In the genomic region with DNA sequence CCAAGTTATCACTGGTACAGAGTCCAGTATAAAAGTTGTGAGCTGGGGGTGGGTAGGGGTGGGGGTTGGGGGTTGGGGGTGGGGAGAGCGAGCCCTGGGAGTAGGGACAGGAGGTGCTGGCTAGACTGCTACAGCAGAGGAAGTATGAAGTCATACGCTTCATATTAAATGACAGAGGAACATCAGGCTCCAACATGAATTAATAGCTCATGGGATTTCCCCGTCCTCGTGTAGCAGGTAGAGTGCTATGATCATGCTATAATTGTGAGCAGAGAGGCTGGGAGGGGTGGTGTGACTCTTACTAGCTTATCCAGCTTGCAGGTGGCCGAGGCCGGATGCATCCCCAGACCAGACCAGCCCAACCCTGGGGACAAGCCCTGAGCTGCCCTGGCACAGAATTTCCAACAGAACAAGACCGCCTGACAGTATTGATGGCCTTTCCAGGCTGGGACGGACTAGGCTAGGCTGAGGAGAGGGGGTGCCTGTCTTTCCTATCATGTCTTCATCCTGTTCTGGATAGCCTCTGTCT, we compare ENCODE assay signal across 23 mouse cellular contexts. TPM values are rescaled to one million over a fixed set of nuclear protein-coding genes. Genes with fewer than 3 reads are reported as not detected.
DNase-seq lines count a peak whose midpoint lies in the region; ATAC-seq and TF ChIP-seq lines count a peak whose summit lies in the region.
"Had no signal": no experiment of that assay in that cellular context is flagged by ENCODE, and none has a peak within 500 bp of the region (broad histone marks: within the 10 kb centered on the region; RNA-seq: fewer than 3 reads in every experiment).

No protein-coding gene starts in this region.

- TF ChIP-seq EP300 in heart, postnatal 0 days (IDR thresholded peaks at IDR 0.05; ENCODE audit: low read depth) = no peak

- DNase-seq in embryonic facial prominence, embryonic 14.5 days (ENCODE audit: low spot score) = peak; percentile 22
- DNase-seq in embryonic facial prominence, embryonic 10.5 days (ENCODE audit: low spot score) = no peak
- DNase-seq in heart, postnatal 0 days (ENCODE audit: low spot score) = no peak
- DNase-seq in heart, adult 8-10 months (ENCODE audit: low spot score) = no peak
- DNase-seq in CD4-positive, CD25-positive, alpha-beta regulatory T cell, adult 2 months (ENCODE audit: low read depth, low spot score) = peak; percentile 59
- DNase-seq in left cerebral cortex, adult 2 months (ENCODE audit: extremely low spot score in 1 of 2, low spot score in 2 of 2) = no peak
- DNase-seq in thymus, postnatal 0 days (ENCODE audit: low spot score) = no peak
- DNase-seq: adrenal gland, postnatal 14 days; cerebellum, adult 11-12 months; cerebellum, adult 9-10 months; cerebellum, postnatal 25 days; gastrocnemius, adult 2 months; gastrocnemius, postnatal 25 days; heart, postnatal 10 days; kidney, adult 18-20 months had no signal

- WGBS in embryonic facial prominence, embryonic 14.5 days = 67% methylated on average over 8 of the region's 8 CpGs
- 82% methylated on average over 8 of the region's 8 CpGs for WGBS in embryonic facial prominence, embryonic 10.5 days
- WGBS in heart, postnatal 0 days = 61% methylated on average over 8 of the region's 8 CpGs

- no peaks in the 10 kb centered on the region for H3K4me1 ChIP-seq in embryonic facial prominence, embryonic 14.5 days (ENCODE audit: control insufficient read depth, insufficient read depth, low read length)
- H3K4me1 ChIP-seq in embryonic facial prominence, embryonic 10.5 days = peaks cover 8% of the 10 kb centered on the region
- H3K4me1 ChIP-seq in heart, postnatal 0 days (ENCODE audit: control insufficient read depth, insufficient read depth) = no peaks in the 10 kb centered on the region
- H3K4me1 ChIP-seq: embryonic facial prominence, embryonic 13.5 days had no signal

- no peak overlapping the region for H3K4me2 ChIP-seq in embryonic facial prominence, embryonic 14.5 days (ENCODE audit: low read depth, low read length)
- no peak overlapping the region for H3K4me2 ChIP-seq in heart, postnatal 0 days (ENCODE audit: low read depth, low read length)
- H3K4me2 ChIP-seq: embryonic facial prominence, embryonic 13.5 days; forebrain, embryonic 13.5 days; intestine, embryonic 15.5 days had no signal

- H3K4me3 ChIP-seq in embryonic facial prominence, embryonic 14.5 days (ENCODE audit: low read depth, low read length) = no peak overlapping the region
- H3K4me3 ChIP-seq in embryonic facial prominence, embryonic 10.5 days = no peak overlapping the region
- no peak overlapping the region for H3K4me3 ChIP-seq in heart, postnatal 0 days (ENCODE audit: low read depth, low read length)
- H3K4me3 ChIP-seq in left cerebral cortex, adult 2 months = no peak overlapping the region
- H3K4me3 ChIP-seq: embryonic facial prominence, embryonic 13.5 days; forebrain, embryonic 13.5 days; gastrocnemius, adult 2 months; intestine, embryonic 15.5 days had no signal

- intact Hi-C loops in left cerebral cortex, adult 2 months (cut with DNase I) = no loop called here

- H3K36me3 ChIP-seq in embryonic facial prominence, embryonic 14.5 days (ENCODE audit: control insufficient read depth, insufficient read depth, low read length) = no peaks in the 10 kb centered on the region
- H3K36me3 ChIP-seq in embryonic facial prominence, embryonic 10.5 days (replicated peaks) = no peaks in the 10 kb centered on the region
- H3K36me3 ChIP-seq in heart, postnatal 0 days (replicated peaks; ENCODE audit: control insufficient read depth, insufficient read depth, low read length) = no peaks in the 10 kb centered on the region
- H3K36me3 ChIP-seq: embryonic facial prominence, embryonic 13.5 days; G1E; intestine, embryonic 15.5 days had no signal

- no peak overlapping the region for H3K9ac ChIP-seq in embryonic facial prominence, embryonic 14.5 days (ENCODE audit: low read depth, low read length)
- no peak overlapping the region for H3K9ac ChIP-seq in heart, postnatal 0 days (replicated peaks; ENCODE audit: low read depth, low read length)
- H3K9ac ChIP-seq: embryonic facial prominence, embryonic 13.5 days; forebrain, embryonic 13.5 days; intestine, embryonic 15.5 days had no signal

- ATAC-seq in embryonic facial prominence, embryonic 14.5 days (ENCODE audit: low read depth) = peak; percentile 61
- 0 out of 2 replicates have a peak, but pooled peaks have one; percentile 29 for ATAC-seq in heart, postnatal 0 days (ENCODE audit: insufficient read depth, low read depth)
- peak; percentile 68 for ATAC-seq in activated CD4-positive, CD25-positive, alpha-beta regulatory T cell, adult 4 months
- ATAC-seq: forebrain, embryonic 13.5 days; hindbrain, embryonic 16.5 days; intestine, embryonic 15.5 days had no signal

- H3K27me3 ChIP-seq in embryonic facial prominence, embryonic 14.5 days (replicated peaks; ENCODE audit: control insufficient read depth, insufficient read depth, low read length) = no peaks in the 10 kb centered on the region
- H3K27me3 ChIP-seq in embryonic facial prominence, embryonic 10.5 days (replicated peaks; ENCODE audit: low read depth, poor library complexity, severe bottlenecking) = no peaks in the 10 kb centered on the region
- no peaks in the 10 kb centered on the region for H3K27me3 ChIP-seq in heart, postnatal 0 days (ENCODE audit: control insufficient read depth, insufficient read depth, low read length)
- H3K27me3 ChIP-seq: embryonic facial prominence, embryonic 13.5 days; forebrain, embryonic 13.5 days; intestine, embryonic 15.5 days had no signal

- H3K9me3 ChIP-seq in embryonic facial prominence, embryonic 14.5 days (ENCODE audit: control insufficient read depth, low read length) = no peaks in the 10 kb centered on the region
- no peaks in the 10 kb centered on the region for H3K9me3 ChIP-seq in embryonic facial prominence, embryonic 10.5 days
- H3K9me3 ChIP-seq in heart, postnatal 0 days (replicated peaks; ENCODE audit: control insufficient read depth, low read length) = no peaks in the 10 kb centered on the region
- H3K9me3 ChIP-seq: embryonic facial prominence, embryonic 13.5 days; forebrain, embryonic 13.5 days; G1E; intestine, embryonic 15.5 days had no signal

- no peak for TF ChIP-seq CTCF in heart, postnatal 0 days (IDR thresholded peaks at IDR 0.05; ENCODE audit: low read depth)
- TF ChIP-seq CTCF in left cerebral cortex, adult 2 months (IDR thresholded peaks at IDR 0.05) = no peak

- no peak overlapping the region for H3K27ac ChIP-seq in embryonic facial prominence, embryonic 14.5 days (replicated peaks; ENCODE audit: low read depth, low read length)
- H3K27ac ChIP-seq in embryonic facial prominence, embryonic 10.5 days (replicated peaks) = no peak overlapping the region
- H3K27ac ChIP-seq in heart, postnatal 0 days (ENCODE audit: low read depth) = no peak overlapping the region
- H3K27ac ChIP-seq in left cerebral cortex, adult 2 months = no peak overlapping the region
- H3K27ac ChIP-seq: embryonic facial prominence, embryonic 13.5 days; forebrain, embryonic 13.5 days; gastrocnemius, adult 2 months; intestine, embryonic 15.5 days had no signal

RNA-seq across cellular contexts. Expression of a gene that starts 6.1 kb away (rescaled TPM):
- 16.6 and 21.5 TPM in 2 replicates for polyA plus RNA-seq in embryonic facial prominence, embryonic 14.5 days (2014; fragmentation: Nextera tagmentation; extraction: Ambion mirVana)
- 39.9 and 46.4 TPM in 2 replicates for polyA plus RNA-seq in embryonic facial prominence, embryonic 10.5 days (2016; fragmentation: Nextera tagmentation; extraction: Ambion mirVana)
- total RNA-seq in heart, postnatal 0 days (2014; rRNA removed; ENCODE audit: low replicate concordance) = 12.3 and 38.0 TPM in 2 replicates
- 13.6 and 13.8 TPM in 2 replicates for polyA plus RNA-seq in heart, postnatal 0 days (2015; fragmentation: Nextera tagmentation; extraction: Ambion mirVana)
- total RNA-seq in heart, adult 8-10 months (2022) = 1 to 10 TPM; 3.2 to 4.9 (median 4.7) TPM
- 10 to 100 TPM in 1 of 2 experiments, 1 to 10 TPM in 1; 7.9 to 13.5 TPM for polyA plus RNA-seq in activated CD4-positive, CD25-positive, alpha-beta regulatory T cell, adult 4 months (2017; shearing (Covaris generic))
- total RNA-seq in left cerebral cortex, adult 2 months (2021) = 10 to 100 TPM; 18.6 to 19.6 TPM
- polyA plus RNA-seq in thymus, postnatal 0 days (2015; fragmentation: Nextera tagmentation; extraction: Ambion mirVana) = 35.6 and 37.2 TPM in 2 replicates

RNA-seq across cellular contexts. Expression of a gene that starts 26.3 kb away (rescaled TPM):
- polyA plus RNA-seq in embryonic facial prominence, embryonic 14.5 days (2014; fragmentation: Nextera tagmentation; extraction: Ambion mirVana) = 94.8 and 102 TPM in 2 replicates
- 72.1 and 80.7 TPM in 2 replicates for polyA plus RNA-seq in embryonic facial prominence, embryonic 10.5 days (2016; fragmentation: Nextera tagmentation; extraction: Ambion mirVana)
- total RNA-seq in heart, postnatal 0 days (2014; rRNA removed; ENCODE audit: low replicate concordance) = 309 and 334 TPM in 2 replicates
- 385 and 421 TPM in 2 replicates for polyA plus RNA-seq in heart, postnatal 0 days (2015; fragmentation: Nextera tagmentation; extraction: Ambion mirVana)
- total RNA-seq in heart, adult 8-10 months (2022) = 100 to 1,000 TPM; 335 to 477 (median 407) TPM
- polyA plus RNA-seq in activated CD4-positive, CD25-positive, alpha-beta regulatory T cell, adult 4 months (2017; shearing (Covaris generic)) = 10 to 100 TPM; 37.8 to 65.0 TPM
- total RNA-seq in left cerebral cortex, adult 2 months (2021) = 100 to 1,000 TPM; 138 to 140 TPM
- 80.1 and 93.8 TPM in 2 replicates for polyA plus RNA-seq in thymus, postnatal 0 days (2015; fragmentation: Nextera tagmentation; extraction: Ambion mirVana)

RNA-seq across cellular contexts. Expression of a gene that starts 52.3 kb away (rescaled TPM):
- 0.05 and 0.07 TPM in 2 replicates for polyA plus RNA-seq in embryonic facial prominence, embryonic 14.5 days (2014; fragmentation: Nextera tagmentation; extraction: Ambion mirVana)
- not detected in 2 replicates for polyA plus RNA-seq in embryonic facial prominence, embryonic 10.5 days (2016; fragmentation: Nextera tagmentation; extraction: Ambion mirVana)
- not detected in 2 replicates for total RNA-seq in heart, postnatal 0 days (2014; rRNA removed; ENCODE audit: low replicate concordance)
- 0.04 and 0.05 TPM in 2 replicates for polyA plus RNA-seq in heart, postnatal 0 days (2015; fragmentation: Nextera tagmentation; extraction: Ambion mirVana)
- total RNA-seq in heart, adult 8-10 months (2022) = under 1 TPM; 0.33 to 0.57 (median 0.42) TPM
- polyA plus RNA-seq in activated CD4-positive, CD25-positive, alpha-beta regulatory T cell, adult 4 months (2017; shearing (Covaris generic)) = under 1 TPM in 1 of 2 experiments, not detected in 1; 0.13 TPM
- 1 to 10 TPM in 1 of 2 experiments, under 1 TPM in 1; 0.82 to 1.1 TPM for total RNA-seq in left cerebral cortex, adult 2 months (2021)
- 0.12 and 0.30 TPM in 2 replicates for polyA plus RNA-seq in thymus, postnatal 0 days (2015; fragmentation: Nextera tagmentation; extraction: Ambion mirVana)
- polyA plus RNA-seq: C2C12; embryonic facial prominence, embryonic 13.5 days; forebrain, embryonic 13.5 days; G1E; hindbrain, embryonic 11.5 days had no signal

Comparison
In these comparisons a context has a peak if more than half of its experiments do, and no peak if none do; other contexts are left out.
1. DNase-seq: peak in embryonic facial prominence, embryonic 14.5 days (single experiment) and CD4-positive, CD25-positive, alpha-beta regulatory T cell, adult 2 months (single experiment); none in embryonic facial prominence, embryonic 10.5 days (single experiment), heart, postnatal 0 days (single experiment), heart, adult 8-10 months (single experiment), left cerebral cortex, adult 2 months (0 of 2) and thymus, postnatal 0 days (single experiment).
2. Peak in every context shown above with its lines, with median percentiles within 50 percentile points of each other: ATAC-seq.